Mouse (Mus musculus) intestine, postnatal 0 days (tissue): ENCODE data around the gene Cxcl14. TPM values are rescaled to one million over a fixed set of nuclear protein-coding genes. Genes with fewer than 3 reads are reported as not detected.

Experiments used
- ATAC-seq: fragments of 200-750 bp; cut with Nextera tagmentation; 2 replicates; pipeline ENCODE4 v1.8.0; 2017; ENCODE audit warnings: mild to moderate bottlenecking, moderate TSS enrichment, moderate library complexity
- H3K27ac ChIP-seq: fragments of 300-500 bp; sonication (generic); 2 replicates; pipeline ENCODE4 v1.5.1; 2014; ENCODE audit warnings: mild to moderate bottlenecking, low read depth, low read length, moderate library complexity
- H3K27me3 ChIP-seq: fragments of 300-500 bp; sonication (generic); replicated peaks from 2 replicates; pipeline ENCODE4 v1.6.1; 2014; ENCODE audit warnings: low read length, mixed read lengths; ENCODE audit not compliant: control insufficient read depth, insufficient read depth
- H3K36me3 ChIP-seq: fragments of 300-500 bp; sonication (generic); 2 replicates; pipeline ENCODE4 v1.6.1; 2014; ENCODE audit warnings: mild to moderate bottlenecking, moderate library complexity; ENCODE audit not compliant: control insufficient read depth, insufficient read depth
- H3K4me1 ChIP-seq: fragments of 300-500 bp; sonication (generic); replicated peaks from 2 replicates; pipeline ENCODE4 v1.6.1; 2014; ENCODE audit warnings: antibody characterized with exemption, low read length, mixed read lengths; ENCODE audit not compliant: control insufficient read depth, insufficient read depth
- H3K4me2 ChIP-seq: fragments of 300-500 bp; sonication (generic); replicated peaks from 2 replicates; pipeline ENCODE4 v1.6.1; 2014; ENCODE audit warnings: low read depth, mild to moderate bottlenecking, moderate library complexity
- H3K4me3 ChIP-seq: fragments of 300-500 bp; sonication (generic); 2 replicates; pipeline ENCODE4 v1.5.1; 2014; ENCODE audit warnings: low read depth, low read length
- H3K9ac ChIP-seq: fragments of 300-500 bp; sonication (generic); 2 replicates; pipeline ENCODE4 v1.6.1; 2014; ENCODE audit warnings: mild to moderate bottlenecking, low read depth, low read length
- H3K9me3 ChIP-seq: fragments of 300-500 bp; sonication (generic); 2 replicates; pipeline ENCODE4 v1.6.1; 2016; ENCODE audit warnings: mixed run types; ENCODE audit not compliant: control insufficient read depth
- CTCF ChIP-seq: sonication (generic); IDR thresholded peaks from 2 replicates; pipeline ENCODE4 v1.5.1; 2016; ENCODE audit warnings: low read depth, mild to moderate bottlenecking, control low read depth, antibody characterized with exemption, moderate library complexity
- WGBS: fragments of 180-500 bp; shearing (Covaris S2); extraction: QIAGEN DNeasy Blood & Tissue Kit; methylation state at CpG from one replicate; pipeline ENCODE4 v1.1.7; 2014; 5-methylcytosine and 5-hydroxymethylcytosine counted together
- polyA plus RNA-seq: library from polyadenylated mRNA; unstranded; fragments of >200 nt; fragmentation: Nextera tagmentation; extraction: Ambion mirVana; gene quantifications from 2 replicates; pipeline ENCODE4 v1.2.1, GENCODE M21; 2015

Gene Cxcl14
- 19.3 and 19.4 TPM in 2 replicates for polyA plus RNA-seq

- Histone ChIP-seq H3K4me1 (no peaks in the 10 kb centered on the region), H3K9ac (no peak within 1 kb of the TSS), H3K27ac (no peak within 1 kb of the TSS), H3K9me3 (no peaks in the 10 kb centered on the region), H3K27me3 (peaks cover 41% of the 10 kb centered on the region), H3K36me3 (no peaks in the 10 kb centered on the region), H3K4me2 (peak within 1 kb of the TSS; percentile 58), H3K4me3 (peak within 1 kb of the TSS; percentile 42)
- under 1% methylated on average over 76 of the region's 76 CpGs for WGBS
- ATAC-seq = 0 out of 2 replicates have a peak, but pooled peaks have one; percentile 25
- no peak for TF ChIP-seq CTCF
Observed at GRCm38 (mm10) chr13:56295943-56296658, at the start of gene Cxcl14. TSS of gene Cxcl14 (minus strand) at chr13:56296551.

- no peak for ATAC-seq
- no peaks in the 10 kb centered on the region for H3K9me3 ChIP-seq
- H3K36me3 ChIP-seq = no peaks in the 10 kb centered on the region
- no peak overlapping the region for H3K4me2 ChIP-seq
- no peak overlapping the region for H3K4me3 ChIP-seq
- H3K9ac ChIP-seq = no peak overlapping the region
- no peak overlapping the region for H3K27ac ChIP-seq
- H3K27me3 ChIP-seq = no peaks in the 10 kb centered on the region
- WGBS = 66% methylated on average over 12 of the region's 12 CpGs
- no peak for TF ChIP-seq CTCF
- H3K4me1 ChIP-seq = no peaks in the 10 kb centered on the region
Observed at GRCm38 (mm10) chr13:56344355-56344754, 48.0 kb upstream of the Cxcl14 start.

GRCm38 (mm10) chr13:56342491-56342890, 46.1 kb upstream of the Cxcl14 start:
- H3K4me3 ChIP-seq = no peak overlapping the region
- no peak overlapping the region for H3K4me2 ChIP-seq
- H3K4me1 ChIP-seq = no peaks in the 10 kb centered on the region
- no peak overlapping the region for H3K9ac ChIP-seq
- 80% methylated on average over 10 of the region's 10 CpGs for WGBS
- no peak for ATAC-seq
- no peak overlapping the region for H3K27ac ChIP-seq
- H3K36me3 ChIP-seq = no peaks in the 10 kb centered on the region
- H3K27me3 ChIP-seq = no peaks in the 10 kb centered on the region
- TF ChIP-seq CTCF = no peak
- H3K9me3 ChIP-seq = no peaks in the 10 kb centered on the region

GRCm38 (mm10) chr13:56340513-56340912, 44.2 kb upstream of the Cxcl14 start:
- H3K9me3 ChIP-seq = no peaks in the 10 kb centered on the region
- no peaks in the 10 kb centered on the region for H3K4me1 ChIP-seq
- H3K4me3 ChIP-seq = no peak overlapping the region
- H3K36me3 ChIP-seq = no peaks in the 10 kb centered on the region
- WGBS = 85% methylated on average over 13 of the region's 13 CpGs
- no peak for ATAC-seq
- H3K27ac ChIP-seq = no peak overlapping the region
- no peak overlapping the region for H3K9ac ChIP-seq
- no peaks in the 10 kb centered on the region for H3K27me3 ChIP-seq
- no peak for TF ChIP-seq CTCF
- H3K4me2 ChIP-seq = no peak overlapping the region

- Histone ChIP-seq H3K4me2 (no peak overlapping the region), H3K9me3 (no peaks in the 10 kb centered on the region), H3K4me3 (no peak overlapping the region), H3K27me3 (no peaks in the 10 kb centered on the region), H3K36me3 (no peaks in the 10 kb centered on the region), H3K9ac (no peak overlapping the region), H3K27ac (no peak overlapping the region), H3K4me1 (no peaks in the 10 kb centered on the region)
- no peak for ATAC-seq
- 75% methylated on average over 8 of the region's 8 CpGs for WGBS
- TF ChIP-seq CTCF = no peak
Observed at GRCm38 (mm10) chr13:56339816-56340215, 43.5 kb upstream of the Cxcl14 start.

- Histone ChIP-seq H3K27me3 (no peaks in the 10 kb centered on the region), H3K4me2 (no peak overlapping the region), H3K4me3 (no peak overlapping the region), H3K9ac (no peak overlapping the region), H3K9me3 (no peaks in the 10 kb centered on the region), H3K4me1 (no peaks in the 10 kb centered on the region), H3K36me3 (no peaks in the 10 kb centered on the region), H3K27ac (no peak overlapping the region)
- no peak for TF ChIP-seq CTCF
- 56% methylated on average over 8 of the region's 8 CpGs for WGBS
- ATAC-seq = no peak
Observed at GRCm38 (mm10) chr13:56336982-56337381, 40.6 kb upstream of the Cxcl14 start.
